8 mouse cellular contexts compared by ENCODE assay signal in genomic region chr12:76196709-76197054, GRCm38 (mm10). TPM values are rescaled to one million over a fixed set of nuclear protein-coding genes. Genes with fewer than 3 reads are reported as not detected.
A peak's percentile ranks its signal among the peaks of the same experiment; 100 is the strongest.
DNase-seq lines count a peak whose midpoint lies in the region; ATAC-seq lines count a peak whose summit lies in the region.

No protein-coding gene starts in this region.

- peak overlapping the region; percentile 37 for H3K4me3 ChIP-seq in hindbrain, embryonic 15.5 days

- no peaks in the 10 kb centered on the region for H3K36me3 ChIP-seq in hindbrain, embryonic 15.5 days

- H3K27me3 ChIP-seq in hindbrain, embryonic 15.5 days: no peaks in the 10 kb centered on the region

- ATAC-seq in hindbrain, embryonic 15.5 days (ENCODE audit: low FRiP score, low read depth): peak; percentile 77

- H3K9ac ChIP-seq in hindbrain, embryonic 15.5 days: peak overlapping the region; percentile 34

- peaks cover 11% of the 10 kb centered on the region for H3K4me1 ChIP-seq in hindbrain, embryonic 15.5 days (replicated peaks)

- DNase-seq in R1 (ENCODE audit: low read depth, low spot score): peak; percentile 88
- DNase-seq in cerebellum, postnatal 25 days: peak; percentile 82 to 85
- peak; percentile 79 to 92 for DNase-seq in frontal cortex, postnatal 36 days (ENCODE audit: low spot score in 2 of 2)
- peak; percentile 64 to 82 for DNase-seq in layer of hippocampus, postnatal 36 days
- DNase-seq in lung, postnatal 25 days (ENCODE audit: low spot score): peak; percentile 83
- DNase-seq in retina, postnatal 1 day: peak; percentile 88
- DNase-seq in urinary bladder, postnatal 25 days (ENCODE audit: low spot score): peak; percentile 47

- H3K27ac ChIP-seq in hindbrain, embryonic 15.5 days (replicated peaks): no peak overlapping the region

- H3K9me3 ChIP-seq in hindbrain, embryonic 15.5 days: no peaks in the 10 kb centered on the region

- H3K4me2 ChIP-seq in hindbrain, embryonic 15.5 days: peak overlapping the region; percentile 86

- WGBS in hindbrain, embryonic 15.5 days: 7% methylated on average over 6 of the region's 6 CpGs

RNA-seq across cellular contexts. Expression of gene Esr2, which starts 19.6 kb away (rescaled TPM):
- polyA plus RNA-seq in hindbrain, embryonic 15.5 days (2015; fragmentation: Nextera tagmentation; extraction: Ambion mirVana): 0.21 and 0.51 TPM in 2 replicates
- under 1 TPM; 0.13 to 0.25 TPM for total RNA-seq in layer of hippocampus, postnatal 36 days (2021)

RNA-seq across cellular contexts. Expression of gene Tex21, which starts 49.9 kb away (rescaled TPM):
- polyA plus RNA-seq in hindbrain, embryonic 15.5 days (2015; fragmentation: Nextera tagmentation; extraction: Ambion mirVana): not detected in 2 replicates
- not detected for total RNA-seq in layer of hippocampus, postnatal 36 days (2021)

RNA-seq across cellular contexts. Expression of gene Mthfd1, which starts 58.4 kb away (rescaled TPM):
- polyA plus RNA-seq in hindbrain, embryonic 15.5 days (2015; fragmentation: Nextera tagmentation; extraction: Ambion mirVana): 33.1 and 34.1 TPM in 2 replicates
- 10 to 100 TPM; 46.1 to 47.3 TPM for total RNA-seq in layer of hippocampus, postnatal 36 days (2021)
